Mouse (Mus musculus) limb, embryonic 15.5 days (tissue): ENCODE results near the gene Tppp. TPM values are rescaled to one million over a fixed set of nuclear protein-coding genes. Genes with fewer than 3 reads are reported as not detected.

ENCODE experiments used
- ATAC-seq: fragments of 200-750 bp; cut with Nextera tagmentation; 2 replicates; pipeline ENCODE4 v1.8.0; 2017; ENCODE audit warnings: low read depth, moderate TSS enrichment; ENCODE audit not compliant: insufficient number of reproducible peaks, low FRiP score, low TSS enrichment
- H3K27ac ChIP-seq: fragments of 300-500 bp; sonication (generic); 2 replicates; pipeline ENCODE4 v1.5.1; 2015; ENCODE audit warnings: moderate library complexity, mild to moderate bottlenecking, inconsistent platforms
- H3K27me3 ChIP-seq: fragments of 300-500 bp; sonication (generic); 2 replicates; pipeline ENCODE4 v1.6.1; 2015; ENCODE audit warnings: inconsistent platforms
- H3K36me3 ChIP-seq: fragments of 300-500 bp; sonication (generic); 2 replicates; pipeline ENCODE4 v1.6.1; 2015; ENCODE audit warnings: inconsistent platforms
- H3K4me1 ChIP-seq: fragments of 300-500 bp; sonication (generic); 2 replicates; pipeline ENCODE4 v1.6.1; 2015; ENCODE audit warnings: inconsistent platforms
- H3K4me2 ChIP-seq: fragments of 300-500 bp; sonication (generic); 2 replicates; pipeline ENCODE4 v1.6.1; 2015; ENCODE audit warnings: mild to moderate bottlenecking, inconsistent platforms
- H3K4me3 ChIP-seq: fragments of 300-500 bp; sonication (generic); 2 replicates; pipeline ENCODE4 v1.5.1; 2015; ENCODE audit warnings: mild to moderate bottlenecking, inconsistent platforms
- H3K9ac ChIP-seq: fragments of 300-500 bp; sonication (generic); 2 replicates; pipeline ENCODE4 v1.6.1; 2015; ENCODE audit warnings: inconsistent platforms
- H3K9me3 ChIP-seq: fragments of 300-500 bp; sonication (generic); 2 replicates; pipeline ENCODE4 v1.6.1; 2016; ENCODE audit warnings: inconsistent platforms
- WGBS: fragments of 180-500 bp; shearing (Covaris S2); methylation state at CpG from one replicate; pipeline ENCODE4 v1.1.7; 2015; 5-methylcytosine and 5-hydroxymethylcytosine counted together
- polyA plus RNA-seq: library from polyadenylated mRNA; unstranded; fragments of >200 nt; fragmentation: Nextera tagmentation; extraction: Ambion mirVana; gene quantifications from 2 replicates; pipeline ENCODE4 v1.2.1, GENCODE M21; 2015

Gene Tppp
- polyA plus RNA-seq: 1.8 and 3.3 TPM in 2 replicates

DNA sequence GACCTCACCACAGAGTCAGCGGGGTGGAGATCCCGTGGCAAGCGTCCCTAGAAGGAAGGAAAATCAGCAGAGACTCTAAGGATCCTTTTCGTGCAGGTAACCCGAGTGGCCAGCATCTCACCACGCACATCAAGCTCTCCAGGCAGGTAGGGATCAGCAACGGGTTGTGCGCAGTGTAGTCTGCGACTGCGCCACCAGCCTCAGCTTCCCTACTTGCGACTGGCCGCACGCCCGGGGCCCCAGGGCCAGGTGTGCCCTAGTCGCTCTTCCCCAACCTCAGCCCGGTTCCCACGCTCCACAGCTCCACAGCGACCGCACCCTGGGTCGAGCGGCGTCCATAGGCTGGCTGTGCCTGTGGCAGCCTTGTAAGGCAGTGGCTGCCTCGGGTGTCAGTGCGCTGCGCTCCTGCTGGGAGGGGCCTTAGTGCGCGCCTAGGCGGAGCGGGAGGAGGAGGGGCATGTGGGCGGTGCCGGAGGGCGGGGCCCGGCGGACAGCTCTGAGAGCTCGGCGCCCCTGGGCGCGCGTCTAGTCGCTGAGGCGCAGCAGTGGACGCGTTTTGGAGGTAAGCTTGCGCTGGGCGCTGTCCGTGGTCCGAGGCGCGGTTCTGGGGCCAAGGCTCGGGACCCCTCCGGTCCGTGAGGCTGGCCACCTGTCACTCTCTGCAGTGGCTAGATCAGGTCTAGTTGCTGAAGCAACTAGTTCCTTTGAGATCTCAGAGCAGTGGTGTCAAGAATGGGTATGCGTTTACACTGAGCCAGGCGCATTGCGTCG lies at the start of gene Tppp:
TSS of gene Tppp (plus strand) at position 460 of the 771 bp plus-strand sequence.
- Histone ChIP-seq H3K36me3 (no peaks in the 10 kb centered on the region), H3K4me1 (peaks cover 23% of the 10 kb centered on the region), H3K9ac (peak within 1 kb of the TSS; percentile 28; the same call in 1 of the 2 replicates), H3K27me3 (peaks cover 36% of the 10 kb centered on the region), H3K4me3 (peak within 1 kb of the TSS; percentile 52), H3K27ac (no peak within 1 kb of the TSS), H3K4me2 (peak within 1 kb of the TSS; percentile 99), H3K9me3 (no peaks in the 10 kb centered on the region)
- under 1% methylated on average over 56 of the region's 56 CpGs for WGBS
- ATAC-seq: peak; percentile 89

DNA sequence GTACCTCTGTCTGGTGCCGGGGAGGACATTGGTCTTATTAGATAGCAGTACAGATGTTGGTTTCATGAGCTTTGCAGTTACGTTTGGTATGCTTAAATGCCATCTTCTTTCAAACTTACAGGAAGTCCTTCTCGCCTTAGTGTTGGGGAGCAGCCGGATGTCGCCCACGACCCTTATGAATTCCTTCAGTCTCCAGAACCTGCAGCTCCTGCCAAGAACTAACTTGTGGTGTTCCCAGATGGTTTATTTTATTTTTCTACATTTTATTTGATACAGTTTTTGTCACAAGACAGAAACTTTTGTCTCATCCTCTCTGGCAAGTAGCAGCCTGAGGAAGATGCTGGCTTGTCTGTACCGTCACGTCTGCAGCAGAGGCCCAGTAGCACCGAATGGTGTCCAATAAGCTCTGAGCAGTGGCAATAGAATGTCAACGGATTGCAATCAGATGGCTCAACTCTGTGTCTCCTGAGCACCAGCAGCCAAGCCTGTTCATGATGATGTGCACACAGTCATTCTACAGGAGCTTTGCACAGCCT lies 49.0 kb upstream of the Tppp start:
- Histone ChIP-seq H3K27me3 (no peaks in the 10 kb centered on the region), H3K4me1 (no peaks in the 10 kb centered on the region), H3K4me3 (no peak overlapping the region), H3K4me2 (no peak overlapping the region), H3K27ac (no peak overlapping the region), H3K9ac (no peak overlapping the region), H3K36me3 (peaks cover 67% of the 10 kb centered on the region), H3K9me3 (no peaks in the 10 kb centered on the region)
- ATAC-seq: no peak
- WGBS: 82% methylated on average over 10 of the region's 10 CpGs

DNA sequence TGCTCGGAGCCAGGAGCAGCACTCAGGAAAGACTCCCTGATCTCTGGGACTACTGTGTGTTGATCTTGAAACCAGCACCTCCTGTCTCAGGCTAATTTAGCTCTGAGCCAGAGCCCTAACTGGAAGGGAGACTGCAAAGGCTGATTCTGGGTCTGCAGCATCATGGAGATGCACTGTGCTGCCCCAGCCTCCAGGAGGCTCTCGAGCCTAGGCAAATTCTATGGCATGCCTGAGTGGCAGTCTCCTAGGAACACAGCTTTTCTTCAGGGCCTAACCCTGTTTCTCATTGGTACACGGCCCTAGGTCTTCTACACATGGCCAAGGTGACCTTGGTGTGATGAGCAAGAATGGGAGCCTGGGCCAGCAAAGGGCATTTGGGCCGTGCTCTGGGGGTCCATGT lies 48.0 kb upstream of the Tppp start:
- H3K4me2 ChIP-seq: no peak overlapping the region
- ATAC-seq: no peak
- no peak overlapping the region for H3K9ac ChIP-seq
- no peaks in the 10 kb centered on the region for H3K9me3 ChIP-seq
- H3K27ac ChIP-seq: no peak overlapping the region
- H3K4me3 ChIP-seq: no peak overlapping the region
- H3K36me3 ChIP-seq: peaks cover 57% of the 10 kb centered on the region
- 83% methylated on average over 4 of the region's 4 CpGs for WGBS
- no peaks in the 10 kb centered on the region for H3K27me3 ChIP-seq
- no peaks in the 10 kb centered on the region for H3K4me1 ChIP-seq

DNA sequence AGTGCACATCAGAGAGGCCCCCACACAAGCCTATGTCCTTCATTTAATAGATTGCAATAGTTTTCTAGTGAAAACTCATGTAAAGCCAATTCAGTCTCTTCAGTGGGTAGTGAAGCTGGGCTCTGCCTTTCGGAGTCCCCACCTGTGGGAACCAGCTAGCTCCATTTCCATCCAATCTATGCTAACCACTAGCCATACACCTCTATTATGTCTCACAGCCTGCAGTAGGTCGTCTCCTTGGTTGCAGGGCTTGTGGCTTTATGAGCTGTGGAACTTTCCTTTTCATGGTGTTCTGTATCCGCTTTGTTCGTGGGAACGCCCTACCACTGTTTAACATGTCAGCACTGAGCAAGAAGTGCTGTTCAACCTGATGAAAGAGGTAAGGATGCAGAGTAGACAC lies 45.7 kb upstream of the Tppp start, which contains the start of gene Zdhhc11:
TSS of gene Zdhhc11 (plus strand) at position 301 of the 400 bp plus-strand sequence.
- Histone ChIP-seq H3K27ac (no peak within 1 kb of the TSS), H3K9ac (no peak within 1 kb of the TSS), H3K27me3 (no peaks in the 10 kb centered on the region), H3K4me1 (no peaks in the 10 kb centered on the region), H3K9me3 (no peaks in the 10 kb centered on the region), H3K4me2 (no peak within 1 kb of the TSS), H3K36me3 (peaks cover 35% of the 10 kb centered on the region), H3K4me3 (no peak within 1 kb of the TSS)
- no peak for ATAC-seq
- 77% methylated on average over 5 of the region's 5 CpGs for WGBS

DNA sequence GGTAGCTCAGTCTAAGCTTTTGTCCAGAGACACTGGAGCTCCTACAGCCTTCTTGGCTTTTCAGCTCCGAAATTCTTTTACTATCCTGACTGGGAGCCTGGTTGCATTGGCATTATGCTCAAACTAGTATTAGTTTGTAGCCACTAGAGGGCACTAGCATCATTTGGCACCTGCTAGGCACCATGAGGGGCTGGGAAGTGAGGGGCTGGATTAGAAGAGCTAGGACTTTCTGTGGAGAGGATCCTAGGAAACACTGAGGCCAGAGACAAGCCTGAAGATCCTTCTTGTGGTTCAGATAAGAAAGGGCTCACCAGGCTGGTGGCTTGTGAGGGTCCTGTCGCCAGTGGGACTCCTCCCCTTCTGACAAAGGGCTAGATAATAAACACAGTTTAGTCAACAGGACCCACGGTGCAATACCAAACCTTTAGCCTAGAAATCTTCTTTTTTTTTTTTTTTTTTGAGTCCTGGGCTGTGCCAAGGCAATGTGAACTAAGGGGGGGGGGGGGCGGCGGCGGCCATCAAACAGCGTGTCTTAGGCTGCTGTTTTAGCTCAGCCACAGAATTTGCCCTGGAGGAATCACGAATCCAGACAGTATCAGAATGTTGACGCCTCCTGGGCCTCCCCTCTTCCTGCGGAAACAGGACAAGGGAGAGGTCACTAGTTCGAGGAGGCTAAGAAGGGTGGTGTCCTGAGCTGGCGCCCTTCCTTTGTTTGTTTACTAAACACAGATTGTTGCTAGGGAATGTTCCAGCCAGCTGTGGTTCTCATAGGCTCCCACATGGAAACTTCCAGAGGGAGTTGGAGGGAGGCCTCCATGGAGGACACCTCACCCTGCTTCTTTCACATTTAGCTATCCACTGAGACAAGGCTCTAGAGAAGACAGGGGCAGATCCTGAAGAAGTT lies 38.4 kb upstream of the Tppp start:
- Histone ChIP-seq H3K27me3 (no peaks in the 10 kb centered on the region), H3K4me3 (no peak overlapping the region), H3K9me3 (no peaks in the 10 kb centered on the region), H3K27ac (no peak overlapping the region), H3K4me1 (no peaks in the 10 kb centered on the region), H3K36me3 (no peaks in the 10 kb centered on the region), H3K9ac (no peak overlapping the region), H3K4me2 (peak overlapping the region; percentile 22; the same call in 1 of the 2 replicates)
- WGBS: 30% methylated on average over 12 of the region's 12 CpGs
- peak; percentile 26; the same call in 1 of the 2 replicates for ATAC-seq

DNA sequence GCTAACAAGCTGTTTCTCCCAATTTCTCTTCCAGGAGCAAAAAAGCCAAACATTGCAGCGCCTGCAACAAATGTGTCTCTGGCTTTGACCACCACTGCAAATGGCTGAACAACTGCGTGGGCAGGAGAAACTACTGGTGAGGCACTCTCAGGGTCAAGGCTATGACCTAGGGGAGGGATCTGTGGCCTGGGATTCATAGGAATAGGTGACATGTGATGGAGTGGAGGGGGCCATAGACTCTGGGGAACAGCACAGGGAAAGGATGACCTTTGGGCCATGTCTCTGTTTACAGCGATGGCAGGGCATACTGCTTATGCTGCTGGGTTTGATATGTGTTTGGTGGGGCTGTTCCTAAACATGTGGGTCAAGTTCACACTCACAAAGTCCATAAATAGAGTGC lies 34.7 kb upstream of the Tppp start:
- H3K4me1 ChIP-seq: no peaks in the 10 kb centered on the region
- H3K36me3 ChIP-seq: no peaks in the 10 kb centered on the region
- no peaks in the 10 kb centered on the region for H3K9me3 ChIP-seq
- no peak for ATAC-seq
- no peak overlapping the region for H3K9ac ChIP-seq
- WGBS: 93% methylated on average over 3 of the region's 3 CpGs
- H3K27ac ChIP-seq: no peak overlapping the region
- no peak overlapping the region for H3K4me3 ChIP-seq
- no peak overlapping the region for H3K4me2 ChIP-seq
- no peaks in the 10 kb centered on the region for H3K27me3 ChIP-seq

DNA sequence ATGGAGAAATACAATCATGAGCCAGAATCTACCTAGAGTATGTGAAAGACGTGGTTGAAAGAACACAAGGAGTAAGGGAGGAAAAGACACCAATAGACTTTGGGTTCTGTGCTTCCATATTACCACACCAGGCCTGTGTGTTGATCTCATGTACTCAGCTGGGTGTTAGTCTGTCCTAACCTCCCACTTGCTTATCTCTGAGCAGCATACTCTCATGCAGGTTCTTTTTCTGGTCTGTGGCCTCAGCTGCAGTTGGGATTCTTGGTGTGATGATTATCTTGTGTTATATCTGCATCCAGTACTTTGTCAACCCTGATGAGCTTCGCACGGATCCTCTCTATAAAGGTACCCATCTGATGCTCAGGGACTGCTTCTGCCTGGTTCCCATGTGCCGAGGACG lies 32.3 kb upstream of the Tppp start:
- Histone ChIP-seq H3K27me3 (no peaks in the 10 kb centered on the region), H3K4me2 (no peak overlapping the region), H3K4me3 (no peak overlapping the region), H3K9me3 (no peaks in the 10 kb centered on the region), H3K27ac (no peak overlapping the region), H3K4me1 (no peaks in the 10 kb centered on the region), H3K9ac (no peak overlapping the region), H3K36me3 (no peaks in the 10 kb centered on the region)
- 81% methylated on average over 5 of the region's 5 CpGs for WGBS
- ATAC-seq: no peak

DNA sequence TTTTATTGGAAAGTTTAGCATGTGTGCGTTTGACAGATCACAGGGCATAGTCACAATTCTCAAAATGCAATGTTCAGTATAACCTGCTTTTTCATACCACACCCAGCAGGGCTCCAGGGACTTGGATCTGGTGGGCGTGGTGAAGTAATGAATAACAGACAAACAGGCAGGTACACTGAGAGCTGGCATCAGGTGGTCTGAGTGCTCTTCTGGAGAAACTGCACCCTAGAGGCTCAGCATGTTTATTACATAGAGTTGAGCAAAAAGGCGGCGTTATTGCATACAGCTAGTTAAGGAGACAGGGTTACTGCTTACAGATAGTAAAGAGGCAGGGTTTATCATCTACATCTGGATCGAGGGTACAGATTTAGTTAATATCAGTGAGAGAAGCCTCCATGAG lies 18.9 kb upstream of the Tppp start:
- H3K4me3 ChIP-seq: no peak overlapping the region
- H3K27ac ChIP-seq: no peak overlapping the region
- no peak for ATAC-seq
- no peak overlapping the region for H3K4me2 ChIP-seq
- no peaks in the 10 kb centered on the region for H3K4me1 ChIP-seq
- no peak overlapping the region for H3K9ac ChIP-seq
- no peaks in the 10 kb centered on the region for H3K27me3 ChIP-seq
- H3K36me3 ChIP-seq: no peaks in the 10 kb centered on the region
- WGBS: 49% methylated on average over 5 of the region's 5 CpGs
- no peaks in the 10 kb centered on the region for H3K9me3 ChIP-seq

DNA sequence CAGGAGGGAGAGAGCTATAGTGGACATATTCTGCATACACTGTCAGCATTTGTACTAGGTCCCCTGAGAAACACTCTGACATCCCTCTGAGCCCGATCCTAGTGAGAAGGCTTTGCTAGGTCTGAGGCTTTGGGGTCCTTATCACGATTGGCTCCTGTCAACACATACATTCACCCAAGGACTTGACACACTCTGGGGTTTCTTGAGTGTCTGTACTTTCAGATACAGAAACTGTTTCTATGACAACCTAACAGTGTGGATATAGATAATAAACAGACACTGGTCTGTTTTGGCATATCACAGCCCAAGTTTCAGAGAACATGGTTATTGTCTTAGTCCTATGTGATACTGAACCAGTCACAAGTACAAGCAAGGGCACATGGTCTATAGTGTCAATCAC lies 18.4 kb upstream of the Tppp start:
- H3K36me3 ChIP-seq: no peaks in the 10 kb centered on the region
- H3K4me2 ChIP-seq: no peak overlapping the region
- no peak for ATAC-seq
- H3K27ac ChIP-seq: no peak overlapping the region
- H3K4me1 ChIP-seq: no peaks in the 10 kb centered on the region
- H3K9me3 ChIP-seq: no peaks in the 10 kb centered on the region
- no peak overlapping the region for H3K4me3 ChIP-seq
- WGBS: 76% methylated on average over 2 of the region's 2 CpGs
- no peak overlapping the region for H3K9ac ChIP-seq
- no peaks in the 10 kb centered on the region for H3K27me3 ChIP-seq

DNA sequence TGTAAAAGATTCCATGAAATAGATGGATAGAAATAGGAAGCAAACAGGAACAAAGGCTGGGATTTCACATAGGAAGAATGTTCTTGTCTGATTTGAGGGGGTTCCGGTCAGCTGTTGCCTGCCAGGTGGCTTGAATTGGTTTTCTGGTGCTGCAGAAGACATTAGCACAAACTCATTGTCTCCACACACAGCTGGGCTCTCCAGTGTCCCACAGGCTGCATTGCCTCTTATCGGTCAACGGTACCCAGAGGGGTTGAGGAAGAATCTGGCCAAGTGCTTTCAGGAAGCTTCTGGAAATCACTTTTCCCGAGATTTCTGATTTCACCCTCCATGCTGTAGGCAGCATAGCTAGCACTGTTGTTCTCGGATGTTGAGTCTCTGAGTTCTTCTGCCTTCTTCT lies 17.9 kb upstream of the Tppp start:
- no peak for ATAC-seq
- Histone ChIP-seq H3K36me3 (no peaks in the 10 kb centered on the region), H3K4me2 (no peak overlapping the region), H3K9ac (no peak overlapping the region), H3K27me3 (no peaks in the 10 kb centered on the region), H3K27ac (no peak overlapping the region), H3K4me1 (no peaks in the 10 kb centered on the region), H3K4me3 (no peak overlapping the region), H3K9me3 (no peaks in the 10 kb centered on the region)
- 75% methylated on average over 5 of the region's 5 CpGs for WGBS

DNA sequence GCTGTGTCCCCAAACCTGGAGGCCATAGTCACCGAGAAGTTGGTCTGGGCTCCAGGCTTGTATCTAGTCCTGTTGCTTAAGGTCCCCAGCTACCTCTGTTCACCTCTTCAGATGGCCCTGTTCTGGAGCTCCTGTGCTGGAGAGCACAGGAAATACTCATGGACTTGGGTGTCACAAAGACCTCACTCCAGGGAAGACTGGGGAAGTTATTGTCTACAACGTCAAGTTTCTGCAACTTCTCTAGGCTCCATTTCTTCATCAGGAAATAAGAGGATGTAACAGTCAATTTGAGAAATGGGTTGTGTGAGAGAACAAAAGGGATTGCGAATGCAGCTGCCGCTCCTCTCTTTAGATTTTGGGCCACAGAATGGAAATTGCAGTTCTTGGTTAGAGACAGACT lies 12.8 kb upstream of the Tppp start:
- WGBS: 88% methylated on average over 4 of the region's 4 CpGs
- Histone ChIP-seq H3K4me1 (no peaks in the 10 kb centered on the region), H3K27ac (no peak overlapping the region)

DNA sequence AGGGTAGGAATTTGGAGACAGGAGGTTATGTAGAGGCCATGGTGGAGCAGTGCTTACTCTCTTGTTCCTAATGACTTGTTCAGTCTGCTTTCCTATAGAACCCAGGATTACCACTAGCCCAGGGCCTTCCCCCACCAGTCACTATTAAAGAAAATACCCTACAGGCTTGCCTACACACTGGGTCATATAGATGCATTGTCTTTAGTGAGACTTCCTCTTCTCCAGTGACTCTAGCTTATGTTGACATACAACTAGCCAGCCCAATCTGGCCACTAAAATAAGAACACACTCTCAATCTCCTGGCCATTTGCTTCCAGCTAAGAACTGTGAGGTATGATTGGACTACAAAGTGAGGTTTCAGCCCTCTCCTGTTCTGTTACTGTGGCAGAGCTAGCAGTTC lies 8.7 kb upstream of the Tppp start:
- Histone ChIP-seq H3K27me3 (no peaks in the 10 kb centered on the region), H3K9me3 (no peaks in the 10 kb centered on the region), H3K9ac (no peak overlapping the region), H3K27ac (no peak overlapping the region), H3K36me3 (no peaks in the 10 kb centered on the region), H3K4me3 (no peak overlapping the region), H3K4me1 (no peaks in the 10 kb centered on the region), H3K4me2 (no peak overlapping the region)
- ATAC-seq: no peak

More for the DNA sequence above, 12.8 kb upstream of the Tppp start:
- no peaks in the 10 kb centered on the region for H3K27me3 ChIP-seq
- no peaks in the 10 kb centered on the region for H3K9me3 ChIP-seq
- H3K36me3 ChIP-seq: no peaks in the 10 kb centered on the region
- no peak for ATAC-seq
- H3K4me2 ChIP-seq: no peak overlapping the region
- no peak overlapping the region for H3K9ac ChIP-seq
- H3K4me3 ChIP-seq: no peak overlapping the region
